Mouse (Mus musculus) liver, adult 2 months (tissue): ENCODE results near the gene Dmp1. TPM values are rescaled to one million over a fixed set of nuclear protein-coding genes. Genes with fewer than 3 reads are reported as not detected.

Experiments used
- DNase-seq: peaks from one replicate; pipeline ENCODE4 v3.0.0-alpha.2; 2011; ENCODE audit warnings: low read depth, low spot score; ENCODE audit errors: extremely low read depth
- H3K27ac ChIP-seq: fragments of 200-500 bp; replicated peaks from 2 replicates; pipeline ENCODE4 v1.5.1; 2012; ENCODE audit warnings: low read depth, mild to moderate bottlenecking, control low read depth, inconsistent platforms, low read length; ENCODE audit not compliant: insufficient read depth
- H3K27me3 ChIP-seq: fragments of 200-500 bp; 2 replicates; pipeline ENCODE4 v1.6.1; 2012; ENCODE audit warnings: mild to moderate bottlenecking, moderate library complexity, low read length, inconsistent platforms; ENCODE audit not compliant: control insufficient read depth, insufficient read depth
- H3K36me3 ChIP-seq: fragments of 200-500 bp; 2 replicates; pipeline ENCODE4 v1.6.1; 2012; ENCODE audit warnings: low read length, inconsistent platforms; ENCODE audit not compliant: control insufficient read depth, insufficient read depth
- H3K4me1 ChIP-seq: fragments of 200-500 bp; 2 replicates; pipeline ENCODE4 v1.6.1; 2011; ENCODE audit warnings: low read length; ENCODE audit not compliant: control insufficient read depth, insufficient read depth
- H3K4me3 ChIP-seq: fragments of 200-500 bp; 2 replicates; pipeline ENCODE4 v1.5.1; 2011; ENCODE audit warnings: low read depth, mild to moderate bottlenecking, control low read depth, low read length, moderate library complexity; ENCODE audit not compliant: insufficient read depth
- H3K79me2 ChIP-seq: fragments of 200-500 bp; 2 replicates; pipeline ENCODE4 v1.6.1; 2012; ENCODE audit warnings: inconsistent platforms, mild to moderate bottlenecking, low read length, moderate library complexity; ENCODE audit not compliant: control insufficient read depth, insufficient read depth
- H3K9ac ChIP-seq: fragments of 200-500 bp; 2 replicates; pipeline ENCODE4 v1.6.1; 2012; ENCODE audit warnings: low read depth, mild to moderate bottlenecking, control low read depth, inconsistent platforms, low read length
- CTCF ChIP-seq: fragments of 200-500 bp; IDR thresholded peaks from 2 replicates; pipeline ENCODE4 v1.5.1; 2011; ENCODE audit warnings: low read depth, low read length, control low read depth
- POLR2A ChIP-seq: fragments of 200-500 bp; IDR thresholded peaks from 2 replicates; pipeline ENCODE4 v1.6.1; 2011; ENCODE audit warnings: low read length, control low read depth; ENCODE audit not compliant: insufficient read depth; ENCODE audit errors: extremely low read depth
- WGBS: fragments of 180-500 bp; shearing (Covaris S2); methylation state at CpG from one replicate; pipeline ENCODE4 v1.1.7; 2018; 5-methylcytosine and 5-hydroxymethylcytosine counted together
- polyA plus RNA-seq: library from polyadenylated mRNA; depleted of rRNA; stranded (reverse); fragments of >200 nt; gene quantifications from 2 replicates; pipeline ENCODE4 v1.2.3, GENCODE M21; 2012; rRNA removed
- total RNA-seq: library from RNA; depleted of rRNA; stranded (reverse); fragments of >200 nt; gene quantifications from 2 replicates; pipeline ENCODE4 v1.2.3, GENCODE M21; 2014; rRNA removed

The Dmp1 gene
- total RNA-seq (not detected in 2 replicates), polyA plus RNA-seq (not detected in 2 replicates)

GRCm38 (mm10) chr5:104202351-104202750 lies at the start of gene Dmp1:
Dmp1 (plus strand) TSS chr5:104202613.
- no peak within 1 kb of the TSS for H3K4me3 ChIP-seq
- TF ChIP-seq POLR2A (no peak), CTCF (no peak)
- no peaks in the 10 kb centered on the region for H3K27me3 ChIP-seq
- no peak for DNase-seq
- no peaks in the 10 kb centered on the region for H3K79me2 ChIP-seq
- no peak within 1 kb of the TSS for H3K9ac ChIP-seq
- no peaks in the 10 kb centered on the region for H3K4me1 ChIP-seq
- WGBS: 71% methylated on average over 5 of the region's 5 CpGs
- H3K36me3 ChIP-seq: no peaks in the 10 kb centered on the region
- no peak within 1 kb of the TSS for H3K27ac ChIP-seq

GRCm38 (mm10) chr5:104157701-104158100 lies 44.7 kb upstream of the Dmp1 start:
- TF ChIP-seq POLR2A (no peak), CTCF (no peak)
- Histone ChIP-seq H3K9ac (no peak overlapping the region), H3K36me3 (no peaks in the 10 kb centered on the region), H3K27ac (no peak overlapping the region), H3K4me3 (no peak overlapping the region), H3K4me1 (no peaks in the 10 kb centered on the region; the same call in 1 of the 2 replicates), H3K27me3 (0 out of 2 replicates have a peak, but pooled peaks cover 4% of the 10 kb centered on the region), H3K79me2 (no peaks in the 10 kb centered on the region)
- 82% methylated on average over 7 of the region's 7 CpGs for WGBS
- DNase-seq: no peak

- peak; percentile 45 for DNase-seq
- H3K27me3 ChIP-seq: 0 out of 2 replicates have a peak, but pooled peaks cover 4% of the 10 kb centered on the region
- no peak overlapping the region for H3K9ac ChIP-seq
- no peaks in the 10 kb centered on the region for H3K36me3 ChIP-seq
- no peaks in the 10 kb centered on the region for H3K79me2 ChIP-seq
- H3K4me1 ChIP-seq: no peaks in the 10 kb centered on the region; the same call in 1 of the 2 replicates
- H3K4me3 ChIP-seq: no peak overlapping the region
- H3K27ac ChIP-seq: no peak overlapping the region
- TF ChIP-seq POLR2A (no peak), CTCF (no peak)
- WGBS: 75% methylated on average over 7 of the region's 7 CpGs
Measured at GRCm38 (mm10) chr5:104158332-104159052, 43.9 kb upstream of the Dmp1 start.

- H3K9ac ChIP-seq: no peak overlapping the region
- WGBS: 90% methylated on average over 3 of the region's 3 CpGs
- H3K36me3 ChIP-seq: no peaks in the 10 kb centered on the region
- H3K27ac ChIP-seq: no peak overlapping the region
- no peak overlapping the region for H3K4me3 ChIP-seq
- H3K27me3 ChIP-seq: 0 out of 2 replicates have a peak, but pooled peaks cover 4% of the 10 kb centered on the region
- H3K4me1 ChIP-seq: no peaks in the 10 kb centered on the region; the same call in 1 of the 2 replicates
- TF ChIP-seq CTCF (no peak), POLR2A (no peak)
- no peak for DNase-seq
- no peaks in the 10 kb centered on the region for H3K79me2 ChIP-seq
Measured at GRCm38 (mm10) chr5:104160581-104160980, 41.8 kb upstream of the Dmp1 start.

- no peak overlapping the region for H3K27ac ChIP-seq
- TF ChIP-seq CTCF: no peak
- no peak for TF ChIP-seq POLR2A
- WGBS: 63% methylated on average over 1 of the region's 1 CpGs
Measured at GRCm38 (mm10) chr5:104161390-104161789, 41.0 kb upstream of the Dmp1 start.

GRCm38 (mm10) chr5:104163536-104163935 lies 38.9 kb upstream of the Dmp1 start:
- Histone ChIP-seq H3K9ac (no peak overlapping the region), H3K79me2 (no peaks in the 10 kb centered on the region), H3K4me1 (no peaks in the 10 kb centered on the region; the same call in 1 of the 2 replicates), H3K27me3 (0 out of 2 replicates have a peak, but pooled peaks cover 2% of the 10 kb centered on the region), H3K4me3 (no peak overlapping the region), H3K27ac (no peak overlapping the region), H3K36me3 (no peaks in the 10 kb centered on the region)
- 92% methylated on average over 4 of the region's 4 CpGs for WGBS
- TF ChIP-seq CTCF (no peak), POLR2A (no peak)
- DNase-seq: no peak

More at GRCm38 (mm10) chr5:104161390-104161789, 41.0 kb upstream of the Dmp1 start:
- no peaks in the 10 kb centered on the region for H3K36me3 ChIP-seq
- no peaks in the 10 kb centered on the region for H3K79me2 ChIP-seq
- H3K4me3 ChIP-seq: no peak overlapping the region
- no peak overlapping the region for H3K9ac ChIP-seq
- H3K27me3 ChIP-seq: 0 out of 2 replicates have a peak, but pooled peaks cover 4% of the 10 kb centered on the region
- H3K4me1 ChIP-seq: no peaks in the 10 kb centered on the region; the same call in 1 of the 2 replicates
- DNase-seq: peak; percentile 69
